Mouse (Mus musculus) fibroblast of lung, adult 2 months (primary cell): ENCODE data around the gene Rpl35.

ENCODE experiments used
- DNase-seq: peaks from one replicate; pipeline ENCODE4 v3.0.0-alpha.2; 2011; ENCODE audit warnings: low read depth

The Rpl35 gene

DNA sequence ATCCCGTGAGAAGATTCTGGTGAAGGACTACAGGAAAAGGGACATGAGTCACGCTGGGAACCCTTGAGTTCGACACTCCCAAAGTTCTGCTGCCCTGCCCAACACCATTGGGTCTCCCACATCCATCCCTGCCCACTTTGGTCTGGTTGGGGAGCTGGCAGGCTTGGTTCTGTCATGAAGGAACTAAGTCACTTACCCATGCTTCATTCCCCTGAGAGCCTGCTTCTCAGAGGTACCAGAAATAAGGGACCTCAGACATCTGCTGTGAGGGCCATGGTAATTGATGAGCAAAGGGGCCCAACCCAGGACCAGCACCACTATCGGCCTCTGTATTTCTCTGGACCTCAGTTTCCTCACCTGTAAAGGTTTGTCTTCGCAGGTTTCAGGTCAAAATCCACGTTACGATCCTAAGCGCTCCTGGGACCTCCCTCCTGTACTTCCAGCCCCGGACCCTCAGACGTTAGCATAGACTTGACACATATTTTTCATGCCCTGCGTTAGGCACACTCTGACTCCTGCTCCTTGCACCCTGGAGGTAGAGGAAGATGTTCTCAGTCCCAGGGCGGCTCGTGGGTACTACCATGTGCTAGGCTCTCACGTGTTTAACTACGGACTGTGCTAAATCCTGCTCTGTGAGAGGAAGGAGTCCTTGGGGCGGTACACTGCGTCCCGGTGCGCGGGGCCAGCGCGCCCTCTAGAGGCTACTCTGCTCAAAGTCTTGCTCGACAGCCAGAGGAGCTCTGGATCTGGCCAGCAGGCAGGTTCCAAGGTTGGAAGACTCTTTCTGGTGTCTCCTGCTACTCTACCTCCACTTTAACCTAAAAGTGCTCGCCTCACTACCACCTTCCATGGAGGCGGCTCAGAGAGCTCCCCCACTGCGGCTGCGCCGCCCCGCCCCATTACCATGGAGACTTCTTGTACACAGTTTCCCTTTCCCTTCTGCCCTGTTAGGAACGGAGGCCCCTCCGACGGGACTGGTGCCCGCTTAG is 7.7 kb downstream of the Rpl35 start, which contains the start of gene Wdr38:
Gene Wdr38, plus strand, starts transcription at position 91 of the 989 bp plus-strand sequence.
- no peak for DNase-seq

DNA sequence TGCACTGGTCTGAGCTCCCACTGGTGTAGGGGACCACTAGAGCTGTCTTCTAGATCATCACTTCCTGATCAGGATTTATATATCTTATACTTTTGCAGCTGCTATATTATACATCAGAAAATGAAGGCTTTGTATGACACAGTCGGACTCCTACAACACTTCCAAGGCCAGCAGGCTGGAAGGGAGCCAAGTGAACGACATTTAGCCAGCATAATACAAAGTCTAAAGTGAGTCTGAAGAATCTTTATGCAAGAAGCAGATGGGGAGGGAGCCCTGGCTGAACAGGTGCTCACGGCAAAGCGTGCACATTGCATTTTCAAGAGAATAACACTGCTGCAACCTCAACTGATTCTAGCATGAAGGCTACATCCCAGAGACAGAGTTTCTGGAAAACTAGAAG is 13.0 kb downstream of the Rpl35 start:
- no peak for DNase-seq

DNA sequence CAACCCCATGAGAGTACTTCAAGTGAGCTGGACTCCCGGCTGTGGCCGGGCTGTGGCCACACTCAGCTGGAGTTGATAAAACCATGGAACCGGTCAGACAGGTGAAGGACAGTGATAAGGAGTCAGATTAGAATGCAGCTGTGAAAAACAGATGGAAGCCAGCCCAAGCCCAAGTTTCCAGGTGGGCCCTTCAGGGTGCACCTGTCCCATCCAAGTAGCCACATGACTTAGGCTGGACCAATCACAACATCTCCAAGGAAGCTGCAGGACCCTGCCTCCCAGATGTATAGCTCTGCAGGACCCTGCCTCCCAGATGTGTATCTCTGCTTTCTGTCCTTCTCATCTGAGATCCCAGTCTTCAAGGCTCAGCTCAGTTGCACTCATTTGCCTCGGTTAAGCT is 13.4 kb downstream of the Rpl35 start:
- no peak for DNase-seq

DNA sequence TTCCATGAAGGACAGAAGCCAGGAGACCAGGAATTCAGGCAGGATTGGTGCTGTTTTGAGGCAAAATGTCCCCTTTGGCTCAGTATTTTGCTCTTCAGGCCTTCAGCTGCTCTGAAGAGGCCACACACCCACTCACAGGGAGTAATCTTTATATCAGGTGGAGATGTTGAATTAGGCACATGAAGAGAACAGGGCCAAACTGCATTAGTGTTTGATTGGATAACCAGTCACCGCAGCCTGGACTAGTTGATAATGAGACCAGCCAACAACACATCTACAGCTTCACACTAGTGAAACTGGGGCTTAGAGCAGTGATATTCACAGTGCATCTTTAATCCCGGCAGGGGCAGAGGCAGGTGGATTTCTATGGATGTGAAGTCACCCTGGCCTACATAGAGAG is 16.5 kb downstream of the Rpl35 start:
- DNase-seq: no peak

DNA sequence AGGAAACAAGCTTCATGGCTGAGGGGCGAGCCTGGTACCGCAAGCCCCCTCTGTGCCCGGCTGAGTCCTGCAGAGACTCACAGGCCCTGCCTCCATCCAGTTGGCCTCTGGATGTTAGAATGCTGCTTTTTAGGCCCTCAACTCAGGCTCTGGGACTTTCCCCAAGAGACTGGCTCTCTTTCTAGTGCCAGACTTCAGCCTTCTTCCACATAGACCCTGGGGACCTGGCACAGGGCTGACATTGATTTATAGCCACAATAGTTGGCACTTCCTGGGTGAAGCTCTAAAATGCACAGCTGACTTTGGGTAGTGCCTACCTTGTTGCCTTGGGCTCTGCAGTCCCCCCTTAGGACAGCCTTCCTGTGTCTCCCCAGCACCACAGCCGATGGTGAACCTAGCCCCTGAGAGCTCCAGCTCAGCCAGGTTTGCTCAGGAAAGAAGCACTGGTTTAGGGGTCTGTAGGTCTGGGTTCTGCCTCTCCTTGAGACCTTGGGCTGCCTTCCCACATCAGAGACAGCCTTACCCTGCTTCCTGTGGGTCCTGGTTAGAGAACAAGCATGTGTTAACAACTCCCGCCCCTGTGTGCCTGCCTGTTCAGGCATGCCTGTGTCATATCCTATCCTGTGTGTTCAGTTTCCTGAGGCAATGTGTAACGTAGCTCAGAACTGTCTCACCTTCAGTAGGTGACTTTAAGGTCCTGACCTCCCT is 17.5 kb downstream of the Rpl35 start:
- DNase-seq: no peak

DNA sequence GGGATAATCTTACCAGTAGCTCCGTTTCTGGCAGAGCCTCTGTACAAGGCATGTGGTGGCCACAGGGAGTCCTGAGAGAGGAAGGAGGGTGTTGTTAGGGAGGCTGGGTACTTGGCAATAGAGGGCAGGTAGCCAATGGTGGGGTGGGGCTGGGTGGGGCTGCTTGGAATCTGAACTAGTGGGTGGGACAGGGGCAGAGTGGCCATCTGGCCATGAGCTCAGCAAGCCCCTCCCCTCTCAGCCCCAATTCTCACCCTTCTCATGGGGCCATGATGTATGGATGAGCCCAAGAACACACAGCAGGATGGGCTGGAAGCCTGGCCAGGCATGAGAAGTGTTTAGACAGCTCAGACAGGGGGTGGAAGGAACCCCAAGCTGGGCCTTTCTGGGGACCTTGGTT is 18.1 kb downstream of the Rpl35 start:
- no peak for DNase-seq

DNA sequence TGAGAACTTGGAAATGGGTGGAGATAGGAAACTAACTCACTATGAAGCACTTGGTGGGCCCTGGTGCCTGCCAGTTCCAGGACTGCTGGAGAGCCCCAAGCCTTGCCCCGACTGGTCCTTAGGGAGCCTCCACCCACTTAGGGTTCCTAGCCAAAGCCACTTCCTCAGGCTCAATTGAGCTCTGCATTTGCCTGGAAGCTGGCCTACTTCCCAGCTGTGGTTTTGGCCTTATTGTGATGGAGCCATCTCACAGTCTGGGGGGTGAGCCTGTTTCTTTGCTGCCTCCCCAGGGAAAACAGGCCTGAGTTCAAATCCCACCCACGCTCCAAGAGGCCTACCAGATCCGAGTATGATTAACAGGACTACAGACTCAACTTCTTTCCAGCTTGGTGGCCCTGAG is 18.8 kb downstream of the Rpl35 start:
- peak; percentile 95 for DNase-seq

DNA sequence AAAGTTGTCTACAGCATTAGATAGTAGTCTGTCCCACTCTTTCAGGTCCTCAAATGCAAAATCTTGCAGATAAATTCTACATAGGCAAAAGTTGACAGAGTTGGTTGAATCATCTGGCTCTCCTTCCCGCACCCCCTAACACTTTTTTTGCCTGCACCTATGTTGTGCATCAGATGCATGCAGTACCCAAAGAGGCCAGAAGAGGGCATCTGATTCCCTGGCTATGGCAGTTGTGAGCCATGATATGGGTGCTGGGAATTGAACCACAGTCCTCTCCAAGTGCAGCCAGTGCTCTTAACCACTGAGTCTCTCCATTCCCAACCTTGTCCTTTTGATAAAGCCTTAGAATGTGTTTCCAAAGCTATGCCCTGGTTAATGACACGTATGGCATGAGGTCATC is 22.0 kb downstream of the Rpl35 start:
- no peak for DNase-seq

DNA sequence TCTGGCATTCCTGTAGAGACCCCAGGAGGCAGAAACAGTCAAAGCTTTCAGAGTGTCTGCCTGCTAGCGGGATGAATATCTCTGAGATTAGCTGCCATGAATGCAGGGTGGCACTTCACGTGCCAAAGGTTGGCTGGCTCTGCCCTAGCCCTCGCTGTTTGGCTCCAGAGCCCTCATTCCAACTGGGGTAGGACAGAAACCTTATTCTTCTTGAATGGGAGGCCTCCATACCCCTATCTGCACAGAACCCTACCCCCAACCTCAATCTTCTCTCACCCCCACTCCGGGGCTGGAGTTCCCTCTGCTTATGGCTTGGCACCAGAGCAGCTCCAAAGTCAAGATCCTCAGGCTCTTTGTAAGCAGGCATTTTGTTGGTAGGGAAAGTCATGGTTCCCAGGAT is 27.6 kb downstream of the Rpl35 start:
- DNase-seq: peak; percentile 42

DNA sequence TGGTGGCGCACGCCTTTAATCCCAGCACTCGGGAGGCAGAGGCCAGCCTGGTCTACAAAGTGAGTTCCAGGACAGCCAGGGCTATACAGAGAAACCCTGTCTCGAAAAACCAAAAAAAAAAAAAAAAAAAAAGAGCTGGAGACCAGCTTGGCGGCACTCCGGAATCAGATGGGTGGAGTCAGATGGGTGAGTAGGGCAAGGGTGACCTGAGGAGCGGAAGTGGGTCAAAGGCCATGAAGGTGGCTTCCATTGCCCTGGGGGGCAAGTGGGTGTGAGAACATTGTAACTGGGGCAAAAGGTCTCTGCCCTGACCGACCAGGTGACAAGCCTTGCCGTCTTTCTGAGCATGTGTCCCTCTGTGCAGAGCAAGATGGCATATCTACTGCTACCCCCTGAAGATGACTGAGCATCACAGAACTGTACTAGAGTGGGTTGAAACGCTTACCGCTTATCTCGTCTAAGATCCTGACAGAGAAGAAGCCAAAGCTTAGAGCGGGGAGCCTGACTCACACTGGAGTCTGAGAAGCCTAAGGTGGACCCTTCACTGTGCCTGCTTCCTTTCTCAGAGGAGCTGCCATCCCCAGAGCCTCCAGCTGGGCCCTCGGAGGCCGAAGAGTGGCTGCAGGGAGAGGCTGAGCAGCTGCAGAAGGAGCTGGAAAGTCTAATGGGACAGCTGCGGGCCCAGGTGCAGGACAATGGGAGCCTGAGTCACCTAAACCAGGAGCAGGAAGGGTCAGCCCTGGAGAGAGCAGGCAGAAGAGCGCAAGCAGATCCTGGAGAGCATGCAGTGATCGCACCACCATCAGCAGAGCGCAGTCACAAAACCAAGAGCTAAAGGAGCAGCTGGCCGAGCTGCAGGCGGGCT is 29.3 kb downstream of the Rpl35 start:
- DNase-seq: no peak

DNA sequence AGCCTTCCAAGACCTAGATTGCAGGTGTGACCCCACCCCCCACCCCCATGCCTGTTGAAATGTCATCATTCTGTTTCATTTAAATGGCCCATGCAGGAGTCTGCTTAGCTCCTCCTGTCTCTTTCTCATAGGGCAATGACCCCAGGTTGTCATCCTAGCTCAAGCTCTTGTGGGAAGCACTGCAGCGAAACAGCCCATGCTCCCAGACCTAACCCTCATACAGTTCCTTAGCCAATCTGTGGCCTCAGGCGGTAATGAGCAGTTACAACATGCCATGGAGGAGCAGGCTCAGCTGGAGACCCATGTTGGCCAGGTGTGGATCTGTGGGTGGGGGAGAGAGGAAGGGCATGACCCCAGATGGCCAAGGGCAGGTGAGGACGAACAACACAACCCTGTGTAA is 30.2 kb downstream of the Rpl35 start:
- no peak for DNase-seq

DNA sequence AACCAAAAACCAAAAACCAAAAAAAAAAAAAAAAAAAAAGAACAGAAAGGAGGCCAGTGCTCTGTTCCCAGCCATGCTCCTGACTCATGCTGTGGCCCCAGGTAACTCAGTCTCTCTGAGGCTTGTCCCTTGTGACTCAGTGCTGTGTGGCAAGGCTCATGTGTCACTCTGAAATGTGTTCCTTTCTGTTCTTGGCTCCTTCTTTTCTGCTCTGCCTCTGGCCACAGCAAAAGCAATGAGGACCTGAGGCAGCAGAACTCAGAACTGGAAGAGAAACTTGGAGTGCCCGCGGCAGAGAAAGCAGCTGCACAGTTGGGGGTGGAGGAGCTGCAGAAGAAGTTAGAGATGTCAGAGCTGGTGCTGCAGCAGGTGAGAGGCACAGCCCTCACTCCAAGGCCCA is 31.3 kb downstream of the Rpl35 start:
- DNase-seq: no peak

DNA sequence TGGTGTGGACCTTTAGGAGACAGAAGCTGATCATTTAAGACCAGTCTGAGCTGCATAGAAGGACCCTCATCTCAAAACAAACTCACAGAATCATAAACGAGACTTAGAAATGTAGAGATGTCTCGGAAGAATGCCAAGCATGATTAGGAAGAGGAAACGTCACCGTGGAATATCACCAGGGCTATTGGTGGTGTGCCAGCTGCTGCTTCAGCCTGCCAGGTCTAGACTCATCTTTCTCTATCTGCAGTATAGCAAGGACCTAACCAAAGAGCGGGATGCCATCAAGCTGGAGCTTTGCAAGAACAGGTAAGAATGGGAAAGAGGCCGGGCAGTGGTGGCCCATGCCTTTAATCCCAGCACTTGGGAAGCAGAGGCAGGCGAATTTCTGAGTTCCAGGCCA is 31.7 kb downstream of the Rpl35 start:
- no peak for DNase-seq

DNA sequence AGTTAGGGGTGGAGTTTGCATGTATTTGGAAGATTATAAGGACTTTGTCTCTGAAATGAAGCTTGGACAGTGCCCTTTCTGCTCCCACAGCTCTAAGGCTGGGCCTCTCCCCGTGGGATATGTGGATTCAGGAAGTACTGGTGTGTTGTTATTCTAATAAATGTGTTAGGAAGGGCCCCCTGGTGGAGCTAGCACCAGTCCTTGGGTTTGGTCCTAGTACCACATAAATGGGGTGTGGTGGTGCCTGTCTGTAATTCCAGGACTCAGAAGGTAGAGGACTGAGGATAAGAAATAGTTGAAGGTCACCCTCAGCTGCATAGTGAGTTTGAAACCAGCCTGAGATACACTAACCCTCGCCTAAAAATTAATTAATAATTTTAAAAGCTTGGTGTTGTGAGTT is 32.2 kb downstream of the Rpl35 start:
- no peak for DNase-seq

DNA sequence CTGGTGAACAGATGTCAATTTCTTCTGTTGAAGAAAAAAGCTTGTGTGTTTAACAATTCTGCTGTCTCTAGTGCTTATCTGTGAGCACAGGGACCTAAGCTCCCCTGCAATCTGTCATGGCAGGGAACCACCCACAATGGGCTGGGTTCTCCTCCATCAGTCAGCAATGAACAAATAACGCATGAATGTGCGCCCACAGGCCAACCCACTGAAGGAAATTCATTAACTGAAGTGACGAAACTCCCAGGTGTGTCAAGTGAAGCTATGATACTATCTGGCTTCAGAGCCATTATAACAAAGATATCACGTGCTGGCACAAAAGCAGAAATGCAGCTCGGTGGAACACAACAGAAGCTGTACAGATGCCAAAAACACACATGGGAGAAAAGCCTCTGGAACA is 35.4 kb downstream of the Rpl35 start:
- DNase-seq: no peak

DNA sequence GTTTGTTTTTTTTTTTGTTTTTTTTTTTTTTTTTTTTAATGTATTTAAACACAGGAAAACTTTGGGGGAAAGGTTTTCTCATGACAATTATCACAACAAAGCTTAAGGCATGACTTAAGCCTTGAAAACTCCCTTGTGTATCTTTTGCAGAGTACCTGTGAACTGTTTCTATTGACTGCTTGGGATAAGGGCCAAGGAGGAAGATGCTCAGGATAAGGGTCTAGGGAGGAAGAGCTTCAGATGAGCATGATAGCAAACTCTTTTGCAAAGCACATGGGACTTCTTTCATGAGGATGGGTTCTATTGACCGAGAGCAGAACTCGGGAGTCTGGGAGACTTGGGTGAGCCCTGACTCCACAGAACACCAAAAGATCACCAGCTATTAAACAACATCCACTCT is 35.8 kb downstream of the Rpl35 start:
- DNase-seq: no peak

DNA sequence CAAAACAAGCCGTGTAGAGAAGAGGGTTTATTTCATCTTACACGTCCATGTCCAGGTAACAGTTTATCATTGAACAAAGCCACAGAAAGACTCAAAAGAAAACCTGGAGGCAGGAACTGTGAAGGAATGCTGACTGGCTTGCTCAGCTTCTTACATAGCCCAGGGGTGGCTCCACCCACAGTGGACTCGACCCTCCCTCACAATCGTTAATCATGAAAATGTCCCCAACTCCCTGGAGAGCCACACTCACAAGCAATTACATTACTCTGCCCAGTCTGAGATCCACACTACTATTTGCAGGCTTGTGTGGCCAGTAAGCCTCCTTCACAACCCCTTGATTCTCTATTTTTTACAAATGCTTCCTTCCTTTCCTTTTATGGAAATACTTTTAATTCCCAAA is 41.2 kb downstream of the Rpl35 start:
- no peak for DNase-seq

DNA sequence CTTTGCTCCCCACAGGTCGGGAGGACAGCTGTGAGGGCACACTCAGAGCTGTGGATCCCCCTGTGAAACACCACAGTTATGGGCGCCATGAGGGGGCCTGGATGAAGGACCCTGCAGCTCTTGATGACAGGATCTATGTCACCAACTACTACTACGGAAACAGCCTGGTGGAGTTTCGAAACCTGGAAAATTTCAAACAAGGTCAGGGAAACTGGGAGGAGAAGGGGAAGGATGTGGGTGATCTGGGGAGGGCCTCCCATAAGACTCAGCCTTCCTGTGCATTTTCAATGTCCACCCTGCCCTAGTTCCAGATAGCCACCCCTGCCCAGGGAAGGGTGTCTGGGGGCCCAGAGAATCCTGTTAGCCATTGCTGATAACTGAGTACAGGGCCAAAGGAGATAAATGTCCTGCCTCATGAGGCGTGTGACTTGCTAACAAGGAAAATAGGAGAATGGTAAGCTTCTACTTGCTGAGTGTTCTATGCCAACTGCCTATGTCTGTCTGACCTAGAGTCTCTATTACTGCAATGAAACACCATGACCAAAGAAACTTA is 47.7 kb downstream of the Rpl35 start:
- no peak for DNase-seq

DNA sequence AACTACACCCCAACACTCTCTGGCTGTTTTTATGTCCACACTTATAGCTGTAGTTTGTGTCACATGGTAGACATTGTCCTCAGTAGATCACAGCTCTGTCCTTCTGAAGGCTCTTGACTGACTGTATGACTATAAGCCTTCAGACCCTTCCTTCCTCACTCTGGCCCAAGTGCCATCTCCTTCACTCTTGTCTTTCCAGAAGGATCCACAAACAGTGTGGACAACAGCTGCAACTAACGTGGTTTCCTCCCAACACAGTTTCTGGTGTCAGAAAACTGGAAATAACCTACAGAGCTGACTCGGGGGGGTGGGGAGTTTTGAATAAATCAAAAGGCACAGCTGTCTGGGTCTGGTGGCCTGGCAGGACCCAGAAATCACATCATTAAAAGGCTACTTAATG is 49.4 kb downstream of the Rpl35 start:
- DNase-seq: no peak

DNA sequence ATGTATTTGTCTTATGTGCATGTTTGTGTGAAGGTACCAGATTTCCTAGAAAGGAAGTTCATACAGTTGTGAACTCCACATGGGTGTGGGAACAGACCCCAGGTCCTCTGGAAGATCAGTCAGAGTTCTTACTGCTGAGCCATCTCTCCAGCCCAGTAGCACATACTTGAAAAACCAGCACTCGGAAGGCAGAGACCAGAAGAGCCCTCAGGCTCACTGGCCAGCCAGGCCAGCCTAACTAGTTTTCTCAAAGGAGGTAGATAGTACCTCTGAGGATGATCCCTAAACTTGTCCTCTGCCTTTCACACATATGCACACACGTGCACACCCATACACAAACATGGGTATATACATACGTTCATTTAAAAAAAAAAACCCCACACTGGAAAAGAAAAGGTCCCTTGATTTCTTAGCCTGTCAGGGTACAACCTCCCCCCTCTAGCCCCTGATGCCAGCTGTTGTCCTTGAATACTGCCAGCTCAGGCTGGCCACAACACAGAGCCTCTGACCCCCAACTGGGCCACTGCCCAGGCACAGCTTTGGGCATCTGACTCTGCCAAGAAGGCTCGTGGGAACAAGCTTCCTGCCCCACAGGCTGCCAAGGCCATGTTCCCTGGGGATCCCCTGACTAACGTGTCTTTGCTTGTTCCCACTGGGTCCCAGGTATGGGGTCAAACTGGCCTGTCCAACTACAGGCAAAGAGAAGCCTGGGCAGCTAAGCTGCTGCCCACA is 52.1 kb downstream of the Rpl35 start:
- peak; percentile 83 for DNase-seq
